Mouse (Mus musculus) ovary, postnatal 36 days (tissue): ENCODE measurements around the gene Stap2.
A peak's percentile ranks its signal among the peaks of the same experiment; 100 is the strongest.

Source experiments
- DNase-seq: peaks from one replicate; pipeline ENCODE4 v3.0.0; 2022; ENCODE audit warnings: low spot score, mixed read lengths

The Stap2 gene

DNA sequence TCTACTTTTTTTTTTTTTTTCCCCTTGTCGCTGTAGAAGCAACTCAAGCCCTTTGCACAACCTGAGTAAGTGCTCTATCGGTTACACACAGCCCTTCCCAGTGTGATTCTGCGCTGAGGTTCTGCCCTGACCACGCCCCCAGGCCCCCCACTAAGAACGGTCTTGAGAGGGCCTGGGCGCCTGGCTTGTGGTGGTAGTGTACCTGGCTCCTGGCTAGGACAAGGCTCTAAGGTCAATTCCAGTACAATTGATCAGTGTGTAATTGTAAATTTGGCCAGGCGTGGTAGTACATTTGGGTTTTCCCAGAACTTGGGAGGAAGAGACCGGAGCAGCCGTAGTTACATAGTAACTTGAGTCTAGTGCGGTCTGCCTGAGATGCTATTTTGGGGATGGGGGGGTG, 1.6 kb upstream of the Stap2 start:
- DNase-seq: no peak

DNA sequence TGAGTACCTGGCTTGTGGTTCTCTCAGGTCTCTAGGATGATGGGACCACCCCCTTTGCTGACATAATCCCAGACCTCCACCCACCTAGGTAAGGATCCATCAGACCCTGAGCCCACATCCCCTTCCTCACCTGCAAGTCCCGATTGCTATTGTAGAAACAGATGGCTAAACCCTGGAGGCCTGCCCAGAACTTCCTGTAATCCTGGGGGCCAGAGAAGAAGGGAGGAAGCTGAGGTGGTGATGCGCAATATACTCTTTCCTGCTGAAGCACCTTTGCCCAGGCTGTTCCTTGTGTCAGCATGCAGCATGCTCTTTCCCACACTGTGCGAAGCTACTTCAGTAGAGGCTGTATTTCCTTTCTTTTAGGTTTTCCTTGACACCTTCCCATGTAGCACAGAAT, 2.4 kb downstream of the Stap2 start:
- DNase-seq: no peak

- DNase-seq: no peak
Measured at GRCm38 (mm10) chr17:55999794-56000499, 5.4 kb downstream of the Stap2 start.

DNA sequence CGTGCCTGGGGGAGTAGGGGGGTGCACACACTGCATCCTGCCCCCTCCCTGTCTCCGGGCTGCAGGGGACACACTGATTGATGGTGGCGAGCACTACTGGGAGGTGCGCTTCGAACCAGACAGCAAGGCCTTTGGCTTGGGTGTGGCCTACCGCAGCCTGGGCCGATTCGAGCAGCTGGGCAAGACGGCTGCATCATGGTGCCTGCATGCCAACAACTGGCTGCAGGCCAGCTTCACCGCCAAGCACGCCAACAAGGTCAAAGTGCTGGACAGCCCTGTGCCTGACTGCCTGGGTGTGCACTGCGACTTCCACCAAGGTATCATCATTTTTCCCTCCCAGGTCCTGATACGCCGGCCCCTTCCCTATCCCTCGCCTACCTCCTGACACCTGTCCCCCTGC, 9.4 kb downstream of the Stap2 start:
- peak; percentile 59 for DNase-seq

GRCm38 (mm10) chr17:55990278-55990898, 15.0 kb downstream of the Stap2 start:
- no peak for DNase-seq

DNA sequence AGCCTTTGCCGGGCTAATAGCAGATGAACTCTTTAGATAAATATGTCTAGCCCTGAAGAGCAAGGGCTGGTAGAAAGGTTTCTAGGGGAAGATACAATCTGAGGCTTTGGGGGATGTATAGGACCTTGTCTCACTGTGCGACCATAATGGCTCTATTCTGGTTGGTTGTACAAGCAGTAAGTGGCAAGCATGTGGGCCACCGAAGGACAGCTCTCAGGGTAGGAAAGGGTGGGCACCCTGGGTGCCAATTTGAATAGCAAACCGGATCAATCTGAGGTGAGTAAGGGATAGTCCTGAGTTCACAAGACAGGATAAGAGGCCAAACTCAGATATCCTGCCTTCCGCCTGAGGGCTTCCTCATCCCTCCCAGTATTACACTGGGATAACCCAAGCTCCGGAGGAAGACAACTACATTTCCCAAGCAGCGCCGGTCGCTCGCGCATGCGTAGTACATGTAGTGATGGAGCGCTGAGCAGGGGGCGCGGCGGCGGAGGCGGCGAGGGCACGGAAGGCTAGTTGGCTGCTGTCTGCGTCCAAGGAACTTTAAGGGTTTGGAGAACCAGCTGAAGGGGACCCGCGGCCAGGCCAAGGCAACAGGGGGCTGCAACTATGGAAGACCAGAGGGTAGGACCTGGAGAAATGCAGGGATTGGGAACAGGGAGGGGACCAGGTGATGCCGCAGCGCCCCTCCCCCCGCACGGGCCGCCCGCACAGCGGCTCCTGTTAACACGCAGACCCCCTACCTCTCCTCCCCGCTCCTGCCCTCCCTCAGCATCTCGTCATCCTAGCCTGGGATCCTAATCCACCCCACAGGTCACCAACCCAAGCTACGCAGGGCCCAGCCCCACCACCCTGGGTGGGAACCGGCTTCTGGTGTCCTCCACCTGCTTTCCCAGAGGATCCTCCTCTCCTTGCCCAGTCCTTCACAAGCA, 19.1 kb downstream of the Stap2 start, which contains the start of gene Fsd1:
TSS of gene Fsd1 (plus strand) at position 480 of the 932 bp plus-strand sequence.
- peak; percentile 43 for DNase-seq

- no peak for DNase-seq
Measured at GRCm38 (mm10) chr17:55977301-55977700, 28.1 kb downstream of the Stap2 start.

GRCm38 (mm10) chr17:55976255-55976862, 29.0 kb downstream of the Stap2 start:
- peak; percentile 79 for DNase-seq

- DNase-seq: no peak
Measured at GRCm38 (mm10) chr17:55971453-55971852, 33.9 kb downstream of the Stap2 start.

DNA sequence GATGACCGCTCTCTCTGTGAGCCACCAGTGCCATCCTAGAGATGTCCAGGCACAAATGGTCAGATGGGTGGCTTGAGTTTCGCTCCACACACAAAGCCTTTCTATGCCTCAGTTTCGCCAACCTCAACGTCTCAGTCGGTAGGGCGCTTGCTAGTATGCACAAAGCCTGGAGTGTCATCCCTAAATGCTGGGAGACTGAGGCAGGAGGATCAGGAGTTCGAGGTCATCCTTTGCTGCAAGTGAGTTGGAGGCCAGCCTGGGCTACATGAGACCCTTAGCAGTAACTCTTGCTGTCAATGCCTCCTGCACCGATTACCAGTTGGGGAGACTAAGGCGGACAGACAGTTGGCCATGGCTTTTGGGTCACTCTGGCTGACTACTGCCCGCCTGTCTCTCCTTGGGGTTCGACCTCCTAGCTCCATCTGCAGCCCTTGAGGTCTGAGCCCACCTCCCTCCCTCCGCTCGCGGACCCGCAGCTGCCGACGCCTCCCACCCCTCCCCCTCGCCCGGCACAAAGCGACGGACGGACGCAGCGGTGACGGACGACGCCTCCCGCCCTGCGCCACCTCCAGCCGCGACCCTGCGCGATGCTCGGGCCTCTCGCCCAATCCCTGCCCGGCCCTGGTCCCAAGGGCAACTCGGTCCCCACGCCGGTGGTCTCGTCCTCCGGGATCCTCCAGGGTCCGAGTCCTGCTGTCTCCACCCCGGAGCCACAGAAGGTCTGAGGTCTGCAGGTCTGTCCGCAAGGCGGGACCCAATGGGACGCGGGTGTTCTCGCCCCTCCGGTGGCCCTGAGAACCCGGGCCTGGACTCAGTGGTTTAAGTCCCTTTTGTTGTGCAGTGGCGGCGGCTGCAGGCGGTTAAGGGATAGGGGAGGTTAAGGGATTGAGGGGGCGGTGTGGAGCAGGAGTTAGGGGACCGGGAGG, 35.2 kb downstream of the Stap2 start, which contains the start of gene Shd:
TSS of gene Shd (plus strand) at position 502 of the 926 bp plus-strand sequence.
- no peak for DNase-seq

- no peak for DNase-seq
Measured at GRCm38 (mm10) chr17:55969560-55969959, 35.8 kb downstream of the Stap2 start.

- DNase-seq: no peak
Measured at GRCm38 (mm10) chr17:55968210-55968609, 37.2 kb downstream of the Stap2 start.

- no peak for DNase-seq
Measured at GRCm38 (mm10) chr17:55967186-55967585, 38.2 kb downstream of the Stap2 start.

DNA sequence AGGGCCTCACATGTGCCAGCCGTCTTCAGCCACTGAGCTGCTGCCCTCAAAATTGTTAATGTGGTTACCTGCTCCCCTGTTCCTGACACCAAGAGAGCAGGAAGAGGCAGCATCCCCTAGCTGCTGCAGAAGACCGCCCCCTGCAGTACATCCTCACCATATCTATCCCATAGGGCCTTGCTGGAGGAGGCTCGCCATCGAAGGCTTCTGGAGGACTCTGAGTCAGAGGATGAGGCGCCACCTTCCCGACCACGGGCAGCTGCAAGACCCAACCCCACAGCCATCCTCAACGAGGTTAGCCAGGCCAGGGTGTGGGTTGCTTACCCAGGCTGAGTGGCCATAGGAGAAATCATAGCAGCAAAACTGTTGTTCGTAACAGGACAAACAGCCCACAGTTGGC, 40.4 kb downstream of the Stap2 start:
- DNase-seq: no peak

- no peak for DNase-seq
Measured at GRCm38 (mm10) chr17:55964496-55964895, 40.9 kb downstream of the Stap2 start.

DNA sequence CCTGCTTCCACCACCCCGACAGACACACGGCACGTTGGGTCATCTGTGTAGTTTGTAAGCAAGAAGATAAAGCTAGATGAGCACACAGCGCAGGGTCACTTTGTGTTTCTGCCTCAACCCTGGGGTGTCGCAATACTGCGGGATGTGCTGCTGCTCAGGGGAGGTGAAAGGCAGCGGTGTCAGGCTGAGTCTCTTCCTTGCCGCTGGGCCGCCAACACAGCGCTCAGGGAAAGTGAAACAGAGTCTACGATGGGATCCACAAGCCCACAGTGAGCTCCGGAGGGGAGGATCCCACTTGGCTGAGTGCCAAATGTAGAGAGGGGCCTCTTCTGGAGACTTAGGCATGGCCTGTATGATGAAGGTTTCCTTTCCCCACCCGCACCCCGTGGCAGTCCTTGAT, 42.2 kb downstream of the Stap2 start:
- DNase-seq: no peak

DNA sequence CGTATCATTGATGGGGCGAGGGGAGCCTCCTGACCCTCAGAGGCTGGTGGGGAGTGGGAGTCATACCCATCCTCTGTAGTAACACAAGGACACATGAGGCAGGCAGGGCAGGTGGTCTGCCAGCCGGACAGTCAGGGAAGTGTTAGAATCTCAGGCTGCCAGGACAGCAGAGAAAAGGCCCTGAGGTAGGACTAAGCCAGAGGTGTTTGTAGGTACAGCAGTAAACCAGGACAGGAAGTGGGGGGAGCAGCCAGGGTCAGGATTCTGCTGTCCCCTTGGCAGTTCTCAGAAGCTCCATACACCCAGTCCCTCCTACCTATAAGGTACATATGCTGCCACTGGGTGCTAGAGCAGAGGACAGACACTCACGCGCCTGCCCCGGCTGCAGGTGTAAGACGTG, 43.8 kb downstream of the Stap2 start:
- DNase-seq: no peak

DNA sequence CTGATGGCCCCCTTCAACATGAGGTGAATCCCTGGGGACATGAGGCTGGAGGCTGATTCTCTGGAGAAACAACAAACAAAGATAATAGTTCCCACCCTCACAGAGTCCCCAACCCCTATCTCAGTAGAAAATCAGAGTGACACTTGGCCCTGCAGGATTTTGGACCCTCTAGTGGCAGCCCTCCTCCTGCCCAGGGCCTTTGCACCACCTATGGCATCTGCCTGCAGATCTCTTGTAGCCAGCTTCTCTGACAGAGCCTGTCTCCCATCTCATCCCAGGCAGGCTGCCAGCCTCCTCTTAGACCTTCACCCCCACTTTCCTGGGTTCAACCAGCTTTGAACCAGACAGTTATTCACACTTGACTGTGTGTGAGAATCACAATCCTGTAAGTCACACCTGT, 44.6 kb downstream of the Stap2 start:
- DNase-seq: no peak

- DNase-seq: no peak
Measured at GRCm38 (mm10) chr17:55959946-55960740, 45.2 kb downstream of the Stap2 start.
